Mouse (Mus musculus) ES-E14 (cell line): ENCODE results near the gene Ascl1.

ENCODE experiments used
- CHD2 ChIP-seq: IDR thresholded peaks from 2 replicates; pipeline ENCODE4 v1.6.1; 2014; ENCODE audit warnings: mild to moderate bottlenecking, low read depth, low read length, inconsistent platforms
- HCFC1 ChIP-seq: IDR thresholded peaks from 2 replicates; pipeline ENCODE4 v1.6.1; 2012; ENCODE audit warnings: low read length, inconsistent platforms, borderline replicate concordance; ENCODE audit not compliant: insufficient read depth
- MAFK ChIP-seq: IDR thresholded peaks from 2 replicates; pipeline ENCODE4 v1.6.1; 2014; ENCODE audit warnings: mild to moderate bottlenecking, low read depth, low read length, inconsistent platforms; ENCODE audit not compliant: insufficient read depth
- ZC3H11A ChIP-seq: IDR thresholded peaks from 2 replicates; pipeline ENCODE4 v1.6.1; 2012; ENCODE audit warnings: low read depth, mild to moderate bottlenecking, inconsistent platforms, low read length, borderline replicate concordance

DNA sequence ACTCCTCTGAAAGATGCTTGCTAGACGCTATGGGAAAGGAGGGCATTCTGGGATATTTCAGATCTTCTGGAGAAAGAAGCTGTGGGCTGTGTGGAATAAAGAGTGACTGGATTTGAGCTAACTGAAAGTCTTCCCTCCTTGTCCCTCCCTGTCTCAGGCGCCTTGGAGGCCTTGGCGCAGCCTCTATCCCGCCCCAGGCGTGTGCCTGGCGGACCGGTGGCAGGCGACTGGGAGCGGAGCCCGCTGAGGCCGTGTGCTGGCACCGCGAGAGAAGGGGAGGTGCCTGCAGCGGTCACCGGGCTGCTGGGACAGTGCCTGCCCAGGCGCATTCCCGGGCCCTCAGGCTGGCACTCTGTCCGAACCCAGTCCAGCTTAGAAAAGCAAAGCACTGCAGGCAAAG is 1.1 kb upstream of the Ascl1 start:
- TF ChIP-seq HCFC1: no peak
- no peak for TF ChIP-seq CHD2
- TF ChIP-seq ZC3H11A: no peak
- TF ChIP-seq MAFK: no peak
